Mouse (Mus musculus): Measurements from ENCODE around the gene Piezo1.

Piezo1 gene

GRCm38 (mm10) chr8:122432443-122433268, 118.5 kb downstream of the Piezo1 start, which contains the start of gene Cyba:
TSS of gene Cyba (minus strand) at chr8:122432930.
- in situ Hi-C loops (cut with MboI, MseI) = no loop called here

All from T-helper 2 cell (primary cell).